Mouse (Mus musculus): ENCODE data around the gene Otud5.
"Not testable (repeated sequence)": the region's sequence is repeated elsewhere in the genome, so short reads cannot be mapped to it uniquely, and the experiment has no call there.

Gene Otud5

GRCm38 (mm10) chrX:7841163-7842162, at the start of gene Otud5:
TSS of gene Otud5 (plus strand) at chrX:7841364.
- in situ Hi-C loops (cut with MboI; ENCODE audit: low pct_unique_long_range_greater_than_20kb in 1 of 2, low sequenced_read_pairs in 2 of 2, unreplicated experiment in 1 of 2): no loop called here

- in situ Hi-C loops (cut with MboI; ENCODE audit: low pct_unique_long_range_greater_than_20kb in 1 of 2, low sequenced_read_pairs in 2 of 2, unreplicated experiment in 1 of 2): loop anchor here in 1 of 2 experiments (10.0 kb wide), 1 partner anchor 49 kb away; no protein-coding TSS in a partner anchor
Measured at GRCm38 (mm10) chrX:7793361-7793760, 47.8 kb upstream of the Otud5 start.

GRCm38 (mm10) chrX:7795016-7795415, 46.1 kb upstream of the Otud5 start:
- in situ Hi-C loops (cut with MboI; ENCODE audit: low pct_unique_long_range_greater_than_20kb in 1 of 2, low sequenced_read_pairs in 2 of 2, unreplicated experiment in 1 of 2): loop anchor here in 1 of 2 experiments (10.0 kb wide), 1 partner anchor 50 kb away; no protein-coding TSS in a partner anchor

- in situ Hi-C loops (cut with MboI; ENCODE audit: low pct_unique_long_range_greater_than_20kb in 1 of 2, low sequenced_read_pairs in 2 of 2, unreplicated experiment in 1 of 2): loop anchor here in 1 of 2 experiments (10.0 kb wide), 1 partner anchor 53 kb away; no protein-coding TSS in a partner anchor
Measured at GRCm38 (mm10) chrX:7797327-7797726, 43.8 kb upstream of the Otud5 start.

- in situ Hi-C loops (cut with MboI; ENCODE audit: low pct_unique_long_range_greater_than_20kb in 1 of 2, low sequenced_read_pairs in 2 of 2, unreplicated experiment in 1 of 2): not testable (repeated sequence)
Measured at GRCm38 (mm10) chrX:7802157-7802556, 39.0 kb upstream of the Otud5 start.

- in situ Hi-C loops (cut with MboI; ENCODE audit: low pct_unique_long_range_greater_than_20kb in 1 of 2, low sequenced_read_pairs in 2 of 2, unreplicated experiment in 1 of 2): not testable (repeated sequence)
Measured at GRCm38 (mm10) chrX:7815016-7815415, 26.1 kb upstream of the Otud5 start.

- in situ Hi-C loops (cut with MboI; ENCODE audit: low pct_unique_long_range_greater_than_20kb in 1 of 2, low sequenced_read_pairs in 2 of 2, unreplicated experiment in 1 of 2): no loop called here
Measured at GRCm38 (mm10) chrX:7821865-7822779, 19.0 kb upstream of the Otud5 start, which contains the start of gene Kcnd1. TSS of gene Kcnd1 (plus strand) at chrX:7822289.

- in situ Hi-C loops (cut with MboI; ENCODE audit: low pct_unique_long_range_greater_than_20kb in 1 of 2, low sequenced_read_pairs in 2 of 2, unreplicated experiment in 1 of 2): no loop called here
Measured at GRCm38 (mm10) chrX:7837146-7837545, 4.0 kb upstream of the Otud5 start.

GRCm38 (mm10) chrX:7840842-7841162, 362 bp upstream of the Otud5 start:
- in situ Hi-C loops (cut with MboI; ENCODE audit: low pct_unique_long_range_greater_than_20kb in 1 of 2, low sequenced_read_pairs in 2 of 2, unreplicated experiment in 1 of 2): no loop called here

GRCm38 (mm10) chrX:7842318-7842717, 1.2 kb downstream of the Otud5 start:
- in situ Hi-C loops (cut with MboI; ENCODE audit: low pct_unique_long_range_greater_than_20kb in 1 of 2, low sequenced_read_pairs in 2 of 2, unreplicated experiment in 1 of 2): no loop called here

GRCm38 (mm10) chrX:7847845-7848244, 6.7 kb downstream of the Otud5 start:
- in situ Hi-C loops (cut with MboI; ENCODE audit: low pct_unique_long_range_greater_than_20kb in 1 of 2, low sequenced_read_pairs in 2 of 2, unreplicated experiment in 1 of 2): no loop called here

- in situ Hi-C loops (cut with MboI; ENCODE audit: low pct_unique_long_range_greater_than_20kb in 1 of 2, low sequenced_read_pairs in 2 of 2, unreplicated experiment in 1 of 2): no loop called here
Measured at GRCm38 (mm10) chrX:7854578-7854977, 13.4 kb downstream of the Otud5 start.

GRCm38 (mm10) chrX:7859191-7859753, 18.1 kb downstream of the Otud5 start:
- in situ Hi-C loops (cut with MboI; ENCODE audit: low pct_unique_long_range_greater_than_20kb in 1 of 2, low sequenced_read_pairs in 2 of 2, unreplicated experiment in 1 of 2): no loop called here

GRCm38 (mm10) chrX:7863181-7863580, 22.0 kb downstream of the Otud5 start:
- in situ Hi-C loops (cut with MboI; ENCODE audit: low pct_unique_long_range_greater_than_20kb in 1 of 2, low sequenced_read_pairs in 2 of 2, unreplicated experiment in 1 of 2): no loop called here

- in situ Hi-C loops (cut with MboI; ENCODE audit: low pct_unique_long_range_greater_than_20kb in 1 of 2, low sequenced_read_pairs in 2 of 2, unreplicated experiment in 1 of 2): no loop called here
Measured at GRCm38 (mm10) chrX:7864551-7864950, 23.4 kb downstream of the Otud5 start.

- in situ Hi-C loops (cut with MboI; ENCODE audit: low pct_unique_long_range_greater_than_20kb in 1 of 2, low sequenced_read_pairs in 2 of 2, unreplicated experiment in 1 of 2): no loop called here
Measured at GRCm38 (mm10) chrX:7865343-7865742, 24.2 kb downstream of the Otud5 start.

GRCm38 (mm10) chrX:7865786-7866185, 24.6 kb downstream of the Otud5 start:
- in situ Hi-C loops (cut with MboI; ENCODE audit: low pct_unique_long_range_greater_than_20kb in 1 of 2, low sequenced_read_pairs in 2 of 2, unreplicated experiment in 1 of 2): no loop called here

- in situ Hi-C loops (cut with MboI; ENCODE audit: low pct_unique_long_range_greater_than_20kb in 1 of 2, low sequenced_read_pairs in 2 of 2, unreplicated experiment in 1 of 2): no loop called here
Measured at GRCm38 (mm10) chrX:7867141-7867540, 26.0 kb downstream of the Otud5 start.

GRCm38 (mm10) chrX:7868506-7868905, 27.3 kb downstream of the Otud5 start:
- in situ Hi-C loops (cut with MboI; ENCODE audit: low pct_unique_long_range_greater_than_20kb in 1 of 2, low sequenced_read_pairs in 2 of 2, unreplicated experiment in 1 of 2): no loop called here

Data from mouse embryonic stem cell (cell line).